Mouse (Mus musculus): ENCODE data around the gene Mbip.

The Mbip gene

GRCm38 (mm10) chr12:56295160-56295559 is 50.5 kb downstream of the Mbip start:
- no peak for DNase-seq (ENCODE audit: low read depth, low spot score)

GRCm38 (mm10) chr12:56288548-56288947 is 57.1 kb downstream of the Mbip start:
- DNase-seq (ENCODE audit: low read depth, low spot score): no peak

GRCm38 (mm10) chr12:56286828-56287227 is 58.9 kb downstream of the Mbip start:
- no peak for DNase-seq (ENCODE audit: low read depth, low spot score)

- no peak for DNase-seq (ENCODE audit: low read depth, low spot score)
Measured at GRCm38 (mm10) chr12:56284210-56284609, 61.5 kb downstream of the Mbip start.

- no peak for DNase-seq (ENCODE audit: low read depth, low spot score)
Measured at GRCm38 (mm10) chr12:56281649-56282048, 64.0 kb downstream of the Mbip start.
